Mouse (Mus musculus) T-cell, adult 66 days (primary cell): ENCODE measurements around the gene Gm21719. TPM values are rescaled to one million over a fixed set of nuclear protein-coding genes. Genes with fewer than 3 reads are reported as not detected.

ENCODE experiments used
- total RNA-seq, 2 experiments: library from RNA; stranded (reverse); gene quantifications; 3 replicates in 1 of 2; 4 replicates in 1 of 2; pipeline ENCODE4 v1.2.4; 2023

Gene Gm21719
- not detected for total RNA-seq

GRCm38 (mm10) chrY:6682772-6683171 lies at the start of gene Gm21719:
Gene Gm21719 (minus strand): TSS chrY:6682872.

Other genes with a start within 250 kb of the Gm21719 start
- gene Gm28919, start 99.3 kb downstream of the Gm21719 start, total RNA-seq: not detected
- gene Gm20830, start 235.4 kb upstream of the Gm21719 start, total RNA-seq: not detected